In genomic region chr7:67619836-67620235, GRCm38 (mm10) we compare ENCODE assay signal across 9 mouse cellular contexts. TPM values are rescaled to one million over a fixed set of nuclear protein-coding genes. Genes with fewer than 3 reads are reported as not detected.
DNase-seq lines count a peak whose midpoint lies in the region.
"Had no signal": no experiment of that assay in that cellular context is flagged by ENCODE, and none has a peak within 500 bp of the region (broad histone marks: within the 10 kb centered on the region; RNA-seq: fewer than 3 reads in every experiment).

No protein-coding gene starts in this region.

- DNase-seq in embryo, embryonic 10 days (ENCODE audit: low spot score), result peak; percentile 34
- no peak for DNase-seq in embryo, embryonic 9.5 days (ENCODE audit: extremely low spot score)
- DNase-seq in layer of hippocampus, adult 11-12 months (ENCODE audit: low spot score), result peak; percentile 30
- DNase-seq in layer of hippocampus, adult 18-20 months (ENCODE audit: low spot score in 2 of 2), result no peak
- DNase-seq in A20 (ENCODE audit: low read depth, low spot score), result peak; percentile 38
- DNase-seq in embryo, embryonic 10.5 days (ENCODE audit: low spot score), result peak; percentile 29
- no peak for DNase-seq in T-cell, adult 2 months (ENCODE audit: low spot score)
- no peak for DNase-seq in urinary bladder, postnatal 25 days (ENCODE audit: low spot score)
- DNase-seq: kidney, adult 18-20 months had no signal

RNA-seq across cellular contexts. Expression of gene Lrrc28, which starts 25.2 kb away (rescaled TPM):
- 10 to 100 TPM; 37.5 to 41.0 TPM for total RNA-seq in layer of hippocampus, adult 18-20 months (2021)

RNA-seq across cellular contexts. Expression of gene Ttc23, which starts 27.4 kb away (rescaled TPM):
- total RNA-seq in layer of hippocampus, adult 18-20 months (2021), result 1 to 10 TPM; 5.2 to 6.6 TPM

Comparison
In these comparisons a context has a peak if more than half of its experiments do, and no peak if none do; other contexts are left out.
1. DNase-seq: peak in embryo, embryonic 10 days (single experiment), layer of hippocampus, adult 11-12 months (single experiment), A20 (single experiment) and embryo, embryonic 10.5 days (single experiment); none in embryo, embryonic 9.5 days (single experiment), layer of hippocampus, adult 18-20 months (0 of 2), T-cell, adult 2 months (single experiment) and urinary bladder, postnatal 25 days (single experiment).